Mouse (Mus musculus) embryonic facial prominence, embryonic 12.5 days (tissue): ENCODE measurements around the gene Ddx4. TPM values are rescaled to one million over a fixed set of nuclear protein-coding genes. Genes with fewer than 3 reads are reported as not detected.

Source experiments
- ATAC-seq: fragments of 200-750 bp; cut with Nextera tagmentation; 2 replicates; pipeline ENCODE4 v1.8.0; 2017; ENCODE audit not compliant: insufficient number of reproducible peaks, insufficient read depth, low FRiP score, low TSS enrichment
- H3K27ac ChIP-seq: fragments of 300-500 bp; sonication (generic); 2 replicates; pipeline ENCODE4 v1.5.1; 2016; ENCODE audit warnings: mild to moderate bottlenecking
- H3K27me3 ChIP-seq: fragments of 300-500 bp; sonication (generic); 2 replicates; pipeline ENCODE4 v1.6.1; 2016; ENCODE audit warnings: mild to moderate bottlenecking, moderate library complexity
- H3K36me3 ChIP-seq: fragments of 300-500 bp; sonication (generic); 2 replicates; pipeline ENCODE4 v1.6.1; 2016; ENCODE audit warnings: mild to moderate bottlenecking
- H3K4me1 ChIP-seq: fragments of 300-500 bp; sonication (generic); 2 replicates; pipeline ENCODE4 v1.6.1; 2016
- H3K4me2 ChIP-seq: fragments of 300-500 bp; sonication (generic); replicated peaks from 2 replicates; pipeline ENCODE4 v1.6.1; 2016; ENCODE audit warnings: mild to moderate bottlenecking, moderate library complexity
- H3K4me3 ChIP-seq: fragments of 300-500 bp; sonication (generic); 2 replicates; pipeline ENCODE4 v1.5.1; 2016; ENCODE audit warnings: mild to moderate bottlenecking
- H3K9ac ChIP-seq: fragments of 300-500 bp; sonication (generic); 2 replicates; pipeline ENCODE4 v1.6.1; 2016; ENCODE audit warnings: mild to moderate bottlenecking, moderate library complexity
- H3K9me3 ChIP-seq: fragments of 300-500 bp; sonication (generic); 2 replicates; pipeline ENCODE4 v1.6.1; 2016; ENCODE audit warnings: mild to moderate bottlenecking, moderate library complexity
- WGBS: fragments of 180-500 bp; shearing (Covaris S2); methylation state at CpG from one replicate; pipeline ENCODE4 v1.1.7; 2016; 5-methylcytosine and 5-hydroxymethylcytosine counted together
- polyA plus RNA-seq: library from polyadenylated mRNA; unstranded; fragments of >200 nt; fragmentation: Nextera tagmentation; extraction: Ambion mirVana; gene quantifications from 2 replicates; pipeline ENCODE4 v1.2.1, GENCODE M21; 2016

Ddx4 gene
- 0.62 and 0.92 TPM in 2 replicates for polyA plus RNA-seq

DNA sequence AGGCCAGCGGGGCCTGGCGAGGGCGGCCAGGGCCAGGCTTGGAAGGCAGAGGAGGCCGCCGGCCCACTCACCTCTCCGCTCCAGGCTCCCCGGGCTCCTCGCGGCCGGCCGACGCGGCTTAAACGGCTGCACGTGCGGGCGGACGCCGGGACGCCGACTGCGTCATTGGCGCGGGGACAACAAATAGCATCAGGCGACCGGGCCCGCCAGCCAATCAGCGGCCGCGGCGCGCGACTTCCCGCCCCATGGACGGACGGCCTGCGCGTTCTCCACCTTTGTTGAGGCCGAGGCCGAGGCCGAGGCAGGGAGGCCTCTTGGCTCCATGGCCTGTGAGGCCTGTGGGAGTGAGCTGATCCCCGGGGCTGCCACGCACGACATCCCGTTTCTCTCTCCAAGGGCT, at the start of gene Ddx4:
Gene Ddx4, minus strand, starts transcription at position 271 of the 400 bp plus-strand sequence.
- no peak for ATAC-seq
- no peaks in the 10 kb centered on the region for H3K27me3 ChIP-seq
- peaks cover 10% of the 10 kb centered on the region for H3K9me3 ChIP-seq
- H3K27ac ChIP-seq = no peak within 1 kb of the TSS
- H3K4me3 ChIP-seq = no peak within 1 kb of the TSS
- 69% methylated on average over 45 of the region's 45 CpGs for WGBS
- no peaks in the 10 kb centered on the region for H3K36me3 ChIP-seq
- H3K9ac ChIP-seq = no peak within 1 kb of the TSS
- no peak within 1 kb of the TSS for H3K4me2 ChIP-seq
- no peaks in the 10 kb centered on the region for H3K4me1 ChIP-seq

DNA sequence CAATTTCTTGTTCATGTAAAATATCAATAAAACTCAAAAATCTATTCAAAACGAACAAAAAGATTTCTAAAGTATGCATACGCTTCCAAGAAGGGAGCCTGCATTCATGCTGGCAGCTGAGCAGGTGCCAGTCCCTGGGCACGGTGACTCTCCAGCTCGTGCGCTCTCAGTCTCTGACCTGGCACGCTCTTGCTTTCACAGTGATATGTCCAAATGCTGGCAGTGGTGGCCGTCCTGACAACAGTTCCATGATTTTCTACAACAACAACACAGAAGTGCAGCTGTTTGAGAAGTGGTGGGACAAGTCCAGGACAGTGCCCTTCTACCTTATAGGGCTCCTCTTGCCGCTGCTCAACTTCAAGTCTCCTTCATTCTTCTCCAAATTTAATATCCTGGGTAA, 49.0 kb upstream of the Ddx4 start:
- Histone ChIP-seq H3K9ac (no peak overlapping the region), H3K4me3 (no peak overlapping the region), H3K27me3 (no peaks in the 10 kb centered on the region), H3K36me3 (peaks cover 6% of the 10 kb centered on the region; the same call in 1 of the 2 replicates), H3K4me2 (no peak overlapping the region), H3K27ac (no peak overlapping the region), H3K4me1 (no peaks in the 10 kb centered on the region), H3K9me3 (no peaks in the 10 kb centered on the region)
- WGBS = 89% methylated on average over 8 of the region's 8 CpGs
- no peak for ATAC-seq

DNA sequence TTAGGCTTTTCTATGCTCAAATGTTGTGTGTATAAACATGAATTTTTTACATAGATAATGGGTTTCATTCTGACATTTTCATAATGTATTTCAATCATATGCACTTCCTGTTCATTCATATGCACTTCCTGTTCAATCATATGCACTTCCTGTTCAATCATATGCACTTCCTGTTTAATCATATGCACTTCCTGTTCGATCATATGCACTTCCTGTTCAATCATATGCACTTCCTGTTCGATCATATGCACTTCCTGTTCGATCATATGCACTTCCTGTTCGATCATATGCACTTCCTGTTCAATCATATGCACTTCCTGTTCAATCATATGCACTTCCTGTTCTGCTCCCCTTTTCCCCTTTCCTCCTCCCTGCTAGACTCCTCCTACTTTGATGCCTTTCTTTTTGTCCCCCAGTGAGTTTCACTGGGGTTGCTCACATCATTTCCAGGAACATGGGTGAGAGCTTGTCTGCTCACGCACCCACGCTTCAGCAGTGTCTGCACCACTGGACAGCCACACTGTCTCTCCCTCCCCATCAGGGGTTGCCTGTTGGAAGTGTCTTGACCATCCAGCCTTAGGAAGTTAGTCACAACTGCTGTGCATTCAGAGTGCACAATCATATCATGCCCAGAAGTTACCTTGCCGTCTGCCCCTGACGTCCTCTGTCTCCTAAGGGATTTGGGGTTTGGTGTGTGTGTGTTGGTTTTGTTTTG, 43.4 kb upstream of the Ddx4 start:
- Histone ChIP-seq H3K9ac (no peak overlapping the region), H3K27ac (no peak overlapping the region), H3K27me3 (no peaks in the 10 kb centered on the region), H3K4me3 (no peak overlapping the region), H3K9me3 (peaks cover 5% of the 10 kb centered on the region; the same call in 1 of the 2 replicates), H3K4me2 (no peak overlapping the region), H3K36me3 (peaks cover 10% of the 10 kb centered on the region), H3K4me1 (no peaks in the 10 kb centered on the region)
- WGBS = 92% methylated on average over 8 of the region's 8 CpGs
- ATAC-seq = no peak

DNA sequence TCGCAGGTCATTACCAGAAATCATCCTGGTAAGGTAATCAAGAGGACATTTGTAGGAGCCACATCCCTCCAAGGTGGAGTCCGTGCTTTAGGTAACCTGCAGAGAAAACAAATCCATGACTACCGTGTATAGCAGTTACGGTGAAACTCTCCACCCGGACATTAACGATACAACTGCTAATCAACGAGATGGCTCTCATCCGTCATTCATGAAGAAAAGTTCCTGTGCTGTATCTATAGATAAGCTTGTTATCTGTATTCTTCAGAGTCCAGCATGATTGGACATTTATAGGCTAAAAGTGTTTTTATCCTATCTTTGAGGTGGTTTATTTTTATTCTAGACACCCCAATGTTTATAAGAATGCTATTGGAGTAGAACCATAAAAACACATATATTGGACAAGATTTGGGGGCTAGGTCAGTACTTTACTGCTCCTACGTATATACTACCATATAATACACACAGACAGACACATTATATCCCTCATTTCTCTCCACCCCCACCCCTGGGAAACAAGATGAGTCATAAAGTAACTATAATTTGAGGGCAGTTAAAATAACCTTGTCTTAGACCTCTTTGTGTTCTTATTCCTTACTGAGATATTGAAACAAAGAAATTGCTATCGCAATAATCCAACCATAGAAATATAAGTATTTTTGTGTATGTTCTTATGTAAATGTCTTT, 40.7 kb upstream of the Ddx4 start:
- Histone ChIP-seq H3K9ac (no peak overlapping the region), H3K36me3 (peaks cover 4% of the 10 kb centered on the region), H3K4me3 (no peak overlapping the region), H3K27ac (no peak overlapping the region), H3K9me3 (peaks cover 5% of the 10 kb centered on the region; the same call in 1 of the 2 replicates), H3K27me3 (no peaks in the 10 kb centered on the region), H3K4me1 (no peaks in the 10 kb centered on the region), H3K4me2 (no peak overlapping the region)
- WGBS = 92% methylated on average over 10 of the region's 10 CpGs
- ATAC-seq = no peak

DNA sequence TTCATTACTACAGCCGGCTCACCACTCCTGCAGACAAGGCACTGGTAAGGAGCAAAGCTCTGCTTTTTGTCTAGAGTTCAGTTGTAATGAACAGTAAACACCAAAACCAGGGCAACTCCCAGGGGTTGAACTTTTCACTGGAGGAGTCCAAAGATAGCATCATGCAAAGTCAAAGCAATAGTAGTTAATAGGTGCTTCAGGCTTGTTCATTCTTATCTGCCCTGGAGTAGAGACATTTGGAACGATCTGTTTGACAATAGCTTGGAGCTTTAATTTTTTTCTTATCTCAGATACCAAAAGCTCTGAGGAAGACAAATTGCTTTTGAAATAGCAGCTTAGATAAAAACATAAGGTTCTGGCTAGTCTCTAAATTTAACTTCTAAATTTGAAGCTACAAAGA, 33.9 kb upstream of the Ddx4 start:
- no peak overlapping the region for H3K4me2 ChIP-seq
- ATAC-seq = no peak
- no peaks in the 10 kb centered on the region for H3K27me3 ChIP-seq
- no peaks in the 10 kb centered on the region for H3K9me3 ChIP-seq
- H3K4me1 ChIP-seq = no peaks in the 10 kb centered on the region
- H3K27ac ChIP-seq = no peak overlapping the region
- WGBS = 83% methylated on average over 2 of the region's 2 CpGs
- no peak overlapping the region for H3K4me3 ChIP-seq
- H3K9ac ChIP-seq = no peak overlapping the region
- H3K36me3 ChIP-seq = no peaks in the 10 kb centered on the region

DNA sequence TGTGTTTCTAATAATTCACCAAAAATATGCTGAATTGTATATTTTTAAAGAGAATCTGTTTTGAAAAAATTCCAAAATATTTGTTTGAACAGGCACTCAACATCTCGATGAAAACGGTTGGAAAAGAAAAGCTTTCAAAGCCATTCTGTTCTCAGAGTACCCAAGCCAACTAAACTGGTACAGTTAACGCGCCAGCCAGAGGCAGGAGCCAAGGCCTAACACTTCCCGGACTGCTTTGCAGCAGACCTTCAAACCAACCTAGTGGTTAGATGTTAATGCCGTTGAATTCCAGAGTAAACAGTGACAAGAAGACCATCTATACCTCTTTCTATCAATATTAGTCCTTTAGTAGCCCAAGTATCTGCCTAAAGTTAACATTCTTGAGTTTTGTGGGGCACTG, 31.7 kb upstream of the Ddx4 start:
- no peak overlapping the region for H3K4me2 ChIP-seq
- no peaks in the 10 kb centered on the region for H3K27me3 ChIP-seq
- WGBS = 82% methylated on average over 6 of the region's 6 CpGs
- no peaks in the 10 kb centered on the region for H3K36me3 ChIP-seq
- H3K27ac ChIP-seq = no peak overlapping the region
- H3K4me3 ChIP-seq = no peak overlapping the region
- no peak for ATAC-seq
- H3K4me1 ChIP-seq = no peaks in the 10 kb centered on the region
- H3K9me3 ChIP-seq = no peaks in the 10 kb centered on the region
- H3K9ac ChIP-seq = no peak overlapping the region

DNA sequence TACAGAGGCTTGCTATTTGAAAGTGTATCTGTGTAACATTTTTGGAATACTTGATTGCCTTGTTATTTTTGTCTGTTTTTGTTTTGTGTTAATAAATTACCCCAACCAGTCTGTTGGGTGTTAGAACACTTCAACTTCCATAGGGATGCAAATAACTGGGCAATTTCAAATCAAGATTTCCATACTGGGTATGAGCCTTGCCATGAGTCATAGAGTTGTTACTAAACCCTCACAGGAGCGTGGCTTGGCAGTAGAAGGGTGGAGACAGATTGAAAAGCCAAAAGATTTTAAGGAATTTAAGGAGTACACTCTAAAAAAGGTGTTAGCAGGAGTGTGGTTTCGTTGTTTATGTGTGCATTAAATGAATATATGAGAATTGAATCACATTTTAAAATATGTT, 31.0 kb upstream of the Ddx4 start:
- no peak overlapping the region for H3K4me3 ChIP-seq
- 77% methylated on average over 2 of the region's 2 CpGs for WGBS
- ATAC-seq = no peak
- H3K4me2 ChIP-seq = no peak overlapping the region
- H3K36me3 ChIP-seq = no peaks in the 10 kb centered on the region
- no peak overlapping the region for H3K9ac ChIP-seq
- no peaks in the 10 kb centered on the region for H3K27me3 ChIP-seq
- H3K9me3 ChIP-seq = no peaks in the 10 kb centered on the region
- H3K4me1 ChIP-seq = no peaks in the 10 kb centered on the region
- no peak overlapping the region for H3K27ac ChIP-seq

DNA sequence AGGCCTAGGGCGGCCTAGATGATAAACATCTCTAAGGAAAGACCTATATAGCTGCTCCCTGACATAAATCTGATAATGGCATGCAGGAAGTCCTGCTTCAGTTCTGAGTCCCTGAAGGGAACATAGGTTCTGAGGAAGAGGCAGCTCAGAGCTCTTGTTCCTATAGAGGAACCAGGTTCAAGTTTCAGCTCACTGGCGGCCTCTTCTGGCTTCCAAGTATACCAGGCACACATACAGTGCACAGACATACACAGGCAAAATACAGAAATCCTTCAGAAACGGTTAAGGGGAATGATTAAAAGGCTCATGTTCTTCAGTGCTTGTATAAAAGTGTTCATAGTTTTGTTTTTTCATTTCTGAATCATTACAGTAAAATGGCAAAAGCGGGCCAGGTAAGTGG, 25.9 kb upstream of the Ddx4 start:
- 86% methylated on average over 4 of the region's 4 CpGs for WGBS
- no peak for ATAC-seq
- Histone ChIP-seq H3K36me3 (0 out of 2 replicates have a peak, but pooled peaks cover 3% of the 10 kb centered on the region), H3K4me3 (no peak overlapping the region), H3K27ac (no peak overlapping the region), H3K9me3 (no peaks in the 10 kb centered on the region), H3K27me3 (no peaks in the 10 kb centered on the region), H3K4me1 (0 out of 2 replicates have a peak, but pooled peaks cover 3% of the 10 kb centered on the region), H3K4me2 (no peak overlapping the region), H3K9ac (no peak overlapping the region)

DNA sequence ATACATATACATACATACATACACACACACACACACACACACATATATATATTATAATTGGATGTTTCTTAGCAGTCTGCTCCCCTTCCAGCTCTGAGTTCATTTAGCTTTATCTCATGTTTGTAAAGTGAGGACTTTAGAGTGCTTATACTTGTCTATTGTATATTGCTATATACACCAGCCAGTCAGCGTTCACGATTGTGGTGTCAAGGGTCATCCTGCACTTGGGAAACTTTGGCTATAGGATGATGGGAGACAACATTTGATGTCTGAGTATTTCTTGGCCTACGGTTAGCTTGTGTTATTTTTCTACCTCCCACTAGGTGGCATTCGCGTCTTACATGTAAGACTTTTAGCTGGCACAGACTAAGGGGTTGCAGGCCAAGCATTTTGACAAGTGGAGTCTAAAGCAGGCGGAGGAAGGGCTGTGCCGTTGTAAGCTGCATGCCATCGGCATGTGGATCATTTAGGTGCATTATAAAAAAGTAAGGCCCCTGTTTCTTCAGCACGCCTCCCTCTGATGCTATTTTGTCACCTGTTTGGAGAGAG, 21.7 kb upstream of the Ddx4 start:
- H3K4me2 ChIP-seq = no peak overlapping the region
- no peak for ATAC-seq
- H3K9ac ChIP-seq = no peak overlapping the region
- no peaks in the 10 kb centered on the region for H3K27me3 ChIP-seq
- H3K27ac ChIP-seq = no peak overlapping the region
- no peaks in the 10 kb centered on the region for H3K9me3 ChIP-seq
- H3K4me3 ChIP-seq = no peak overlapping the region
- 15% methylated on average over 9 of the region's 9 CpGs for WGBS
- H3K36me3 ChIP-seq = 0 out of 2 replicates have a peak, but pooled peaks cover 3% of the 10 kb centered on the region
- 0 out of 2 replicates have a peak, but pooled peaks cover 3% of the 10 kb centered on the region for H3K4me1 ChIP-seq

DNA sequence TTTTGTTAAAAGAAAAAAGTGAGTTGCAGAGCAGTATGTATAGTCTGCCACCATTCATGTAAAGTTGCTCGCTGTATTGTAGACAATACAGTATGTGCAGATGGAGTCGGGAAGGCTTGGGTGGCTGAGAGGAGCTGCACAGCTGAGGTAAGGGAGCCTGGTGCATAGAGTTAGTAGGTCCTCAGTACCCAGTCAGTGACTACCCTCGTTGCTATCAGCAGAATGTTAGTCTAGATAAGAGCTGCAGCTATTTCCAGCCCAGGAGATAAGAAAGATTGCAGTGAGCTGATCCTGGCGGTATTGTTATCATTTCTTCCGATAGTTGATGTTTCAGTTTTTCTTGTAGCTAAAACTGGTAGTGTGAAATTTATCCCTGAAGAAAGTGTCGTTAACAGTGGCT, 20.5 kb upstream of the Ddx4 start:
- Histone ChIP-seq H3K9ac (no peak overlapping the region), H3K27ac (no peak overlapping the region), H3K4me3 (no peak overlapping the region), H3K27me3 (no peaks in the 10 kb centered on the region), H3K9me3 (no peaks in the 10 kb centered on the region), H3K4me2 (no peak overlapping the region), H3K36me3 (no peaks in the 10 kb centered on the region), H3K4me1 (0 out of 2 replicates have a peak, but pooled peaks cover 3% of the 10 kb centered on the region)
- no peak for ATAC-seq
- WGBS = 87% methylated on average over 6 of the region's 6 CpGs

DNA sequence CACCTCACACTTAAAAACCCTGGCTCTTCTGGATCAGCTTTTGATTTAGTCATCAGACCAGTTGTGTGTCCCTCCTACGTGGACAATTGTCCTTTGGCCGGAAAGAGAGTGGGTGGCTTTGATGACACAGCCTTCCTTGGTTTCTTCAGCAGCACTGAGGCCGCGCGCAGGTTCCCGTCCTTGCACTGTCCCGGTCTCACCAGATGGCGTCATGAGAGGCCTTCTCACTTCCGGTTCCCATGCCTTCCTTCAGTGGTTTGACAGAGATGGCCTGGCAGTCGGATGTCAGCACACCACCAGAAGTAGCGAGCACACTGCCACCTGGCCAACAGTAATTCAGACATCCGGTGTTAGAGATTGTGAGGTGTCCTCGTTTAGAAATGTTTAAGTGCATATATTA, 19.4 kb upstream of the Ddx4 start:
- ATAC-seq = no peak
- no peak overlapping the region for H3K4me2 ChIP-seq
- no peaks in the 10 kb centered on the region for H3K27me3 ChIP-seq
- no peaks in the 10 kb centered on the region for H3K36me3 ChIP-seq
- no peak overlapping the region for H3K9ac ChIP-seq
- no peak overlapping the region for H3K27ac ChIP-seq
- H3K4me1 ChIP-seq = 0 out of 2 replicates have a peak, but pooled peaks cover 3% of the 10 kb centered on the region
- H3K9me3 ChIP-seq = no peaks in the 10 kb centered on the region
- no peak overlapping the region for H3K4me3 ChIP-seq
- WGBS = 68% methylated on average over 13 of the region's 13 CpGs

DNA sequence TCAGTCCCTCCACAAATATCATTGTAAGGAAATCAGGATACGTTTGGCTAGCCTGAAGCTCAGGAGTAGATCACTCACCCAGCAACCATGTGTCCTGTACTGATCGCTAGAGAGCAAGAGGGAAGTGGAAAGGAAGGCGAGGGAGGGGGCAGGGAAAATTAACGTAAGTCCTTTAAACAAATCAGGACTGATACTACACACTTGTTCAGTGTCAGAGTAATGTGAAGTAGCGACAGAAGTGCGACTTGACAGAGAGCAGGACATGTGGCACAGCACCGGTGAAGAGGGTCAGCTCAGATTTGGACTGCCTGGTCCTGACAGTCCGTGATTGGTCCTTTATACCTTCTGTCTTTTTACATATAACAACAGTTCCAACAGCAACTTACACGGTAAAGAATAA, 14.9 kb upstream of the Ddx4 start:
- WGBS = 79% methylated on average over 9 of the region's 9 CpGs

More for the DNA sequence above, 14.9 kb upstream of the Ddx4 start:
- Histone ChIP-seq H3K4me2 (no peak overlapping the region), H3K27ac (no peak overlapping the region), H3K27me3 (no peaks in the 10 kb centered on the region), H3K9ac (no peak overlapping the region), H3K4me3 (no peak overlapping the region), H3K36me3 (no peaks in the 10 kb centered on the region), H3K4me1 (no peaks in the 10 kb centered on the region), H3K9me3 (no peaks in the 10 kb centered on the region)
- ATAC-seq = no peak
